Mouse (Mus musculus) fibroblast of lung, adult 2 months (primary cell): ENCODE measurements around the gene Gm21974.
A peak's percentile ranks its signal among the peaks of the same experiment; 100 is the strongest.
"Not testable (repeated sequence)": the region's sequence is repeated elsewhere in the genome, so short reads cannot be mapped to it uniquely, and the experiment has no call there.

Experiments
- DNase-seq: peaks from one replicate; pipeline ENCODE4 v3.0.0-alpha.2; 2011; ENCODE audit warnings: low read depth

Gene Gm21974

GRCm38 (mm10) chr7:127876041-127876466 lies 19.2 kb downstream of the Gm21974 start, which contains the start of gene Zfp646:
Zfp646 (plus strand) TSS chr7:127876221.
- peak; percentile 49 for DNase-seq

- DNase-seq, result peak; percentile 74
These were observed 19.6 kb downstream of the Gm21974 start for GRCm38 (mm10) chr7:127875627-127876001.

- DNase-seq, result no peak
These were observed 20.2 kb downstream of the Gm21974 start for GRCm38 (mm10) chr7:127874812-127875626.

DNA sequence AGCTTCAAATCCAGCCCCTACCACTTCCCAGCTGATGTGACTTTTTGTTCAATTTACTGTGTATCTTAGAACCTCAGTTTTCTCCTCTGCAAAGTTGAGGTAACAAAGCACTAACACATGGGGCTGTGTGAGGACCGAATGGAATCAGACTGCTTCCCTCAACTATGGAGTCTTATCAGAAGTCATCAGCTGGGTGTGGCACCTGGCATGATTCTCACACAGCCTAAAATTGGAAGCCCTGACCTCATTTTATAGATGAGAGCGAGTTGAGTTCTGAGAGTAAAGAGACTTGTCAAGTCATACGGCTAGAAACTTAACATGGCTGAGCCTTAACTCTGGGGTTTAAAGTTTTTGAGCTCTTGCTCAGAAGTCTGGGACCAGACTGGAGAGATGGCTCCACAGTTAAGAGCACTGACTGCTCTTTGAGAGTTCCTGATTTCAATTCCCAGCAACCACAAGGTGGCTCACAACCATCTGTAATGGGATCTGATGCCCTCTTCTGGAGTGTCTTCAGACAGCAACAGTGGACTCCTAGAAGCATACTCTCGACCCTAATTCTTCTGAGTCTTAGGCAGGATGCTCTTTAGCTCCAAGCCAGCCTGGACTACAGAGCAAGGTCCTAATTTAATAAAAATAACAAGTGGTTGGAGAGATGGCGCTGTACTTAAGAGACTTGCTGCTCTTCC lies 25.0 kb downstream of the Gm21974 start:
- DNase-seq, result no peak

DNA sequence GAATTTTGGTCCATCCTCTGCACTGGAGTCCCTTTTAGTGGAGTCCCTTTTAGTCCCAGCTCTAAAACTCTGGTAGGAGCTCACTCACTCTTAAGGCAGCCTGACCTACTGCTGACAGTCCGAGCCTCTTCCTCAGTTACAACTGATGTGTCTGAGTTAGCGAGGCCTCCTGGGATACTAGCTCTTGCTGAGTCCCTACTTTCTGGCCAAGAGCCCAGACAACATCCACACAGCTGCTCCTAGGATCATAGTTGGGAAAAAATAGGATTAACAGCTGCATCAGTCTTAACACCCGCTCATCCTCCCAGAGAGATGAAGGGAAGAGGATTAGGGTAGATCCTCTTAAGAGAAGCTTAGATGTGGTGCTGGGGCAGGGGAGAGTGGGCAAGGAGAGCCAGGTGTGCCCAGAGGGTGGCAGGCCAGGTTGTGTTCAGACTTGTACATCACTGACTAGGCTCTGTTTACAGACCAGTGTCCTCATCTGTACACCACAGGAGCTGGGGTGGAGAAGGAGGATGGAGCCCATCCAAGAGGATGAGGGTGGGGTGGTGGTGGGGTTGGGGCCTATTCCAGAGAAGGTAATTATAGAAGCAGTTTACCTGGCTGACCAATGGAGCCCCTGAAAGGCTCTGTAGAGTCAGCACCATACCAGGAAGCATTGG lies 26.0 kb downstream of the Gm21974 start:
- DNase-seq, result no peak

DNA sequence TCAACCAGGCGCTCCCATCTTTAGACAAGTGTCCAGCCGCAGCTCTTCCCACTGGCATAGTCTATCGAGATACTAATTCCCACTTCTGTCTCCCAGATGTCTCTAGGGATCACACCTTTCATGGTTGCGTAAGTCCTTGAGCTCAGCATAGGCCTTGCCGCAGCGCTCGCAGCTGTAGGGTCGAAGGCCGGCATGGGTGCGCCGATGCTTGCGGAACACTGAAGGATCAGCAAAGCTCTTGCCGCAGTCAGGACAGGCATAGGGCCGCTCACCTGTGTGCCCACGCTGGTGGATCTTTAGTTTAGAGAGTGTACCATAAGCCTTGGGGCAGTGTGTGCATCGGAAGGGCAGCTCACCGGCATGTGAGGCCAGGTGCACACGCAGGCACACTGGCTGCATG lies 27.6 kb downstream of the Gm21974 start:
- DNase-seq, result no peak

DNA sequence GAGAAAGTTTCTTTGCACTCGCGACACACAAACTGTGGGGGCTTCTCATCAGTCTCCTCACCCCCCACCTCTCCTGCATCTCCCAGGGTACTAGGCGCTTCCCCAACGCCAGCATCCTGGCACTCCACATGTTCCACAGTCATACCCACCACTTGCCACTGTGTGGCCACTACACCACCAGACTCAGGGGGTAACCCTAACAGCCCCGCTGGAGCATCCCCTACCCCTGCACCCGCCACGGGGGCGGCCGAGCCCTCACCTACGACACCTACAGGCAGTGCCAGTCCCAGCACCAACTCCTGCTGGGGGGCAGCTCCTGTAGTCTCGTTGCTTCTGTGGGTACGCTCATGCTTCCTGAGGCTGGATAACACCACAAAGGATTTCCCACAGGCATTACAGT lies 28.8 kb downstream of the Gm21974 start:
- DNase-seq, result no peak

GRCm38 (mm10) chr7:127858258-127858657 lies 37.0 kb downstream of the Gm21974 start:
- no peak for DNase-seq

GRCm38 (mm10) chr7:127850906-127851305 lies 44.3 kb downstream of the Gm21974 start:
- peak; percentile 46 for DNase-seq

GRCm38 (mm10) chr7:127849973-127850875 lies 45.0 kb downstream of the Gm21974 start:
- DNase-seq, result no peak

DNA sequence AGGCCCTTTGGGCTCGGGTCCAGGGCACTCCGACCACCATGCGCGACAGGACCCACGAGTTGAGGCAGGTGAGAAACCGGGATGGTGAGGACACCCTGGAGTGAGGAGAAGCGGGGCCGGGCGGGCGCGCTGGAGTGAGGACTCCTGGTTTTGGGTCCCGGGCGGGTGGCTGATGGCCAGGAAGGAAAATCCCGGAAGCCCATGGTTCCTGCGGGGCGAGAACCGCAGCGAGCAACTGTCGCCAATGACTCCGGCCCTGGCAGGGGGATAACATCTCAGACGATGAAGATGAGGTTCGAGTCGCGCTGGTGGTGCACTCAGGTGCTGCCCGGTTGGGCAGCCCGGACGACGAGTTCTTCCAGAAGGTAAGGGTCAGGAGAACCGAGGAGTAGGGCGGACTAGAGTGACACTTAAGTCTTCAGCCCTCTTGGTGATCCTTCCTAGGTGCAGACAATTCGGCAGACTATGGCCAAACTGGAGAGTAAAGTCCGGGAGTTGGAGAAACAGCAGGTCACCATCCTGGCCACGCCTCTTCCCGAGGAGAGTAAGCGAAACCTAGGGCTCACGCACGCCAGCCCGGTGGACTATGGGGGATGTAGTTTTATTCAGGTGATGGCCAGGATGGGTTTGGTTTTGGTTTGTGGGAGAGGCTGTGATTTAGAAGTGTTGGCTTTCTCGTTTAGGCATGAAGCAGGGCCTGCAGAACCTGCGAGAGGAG lies 53.1 kb downstream of the Gm21974 start:
- peak; percentile 58 for DNase-seq

DNA sequence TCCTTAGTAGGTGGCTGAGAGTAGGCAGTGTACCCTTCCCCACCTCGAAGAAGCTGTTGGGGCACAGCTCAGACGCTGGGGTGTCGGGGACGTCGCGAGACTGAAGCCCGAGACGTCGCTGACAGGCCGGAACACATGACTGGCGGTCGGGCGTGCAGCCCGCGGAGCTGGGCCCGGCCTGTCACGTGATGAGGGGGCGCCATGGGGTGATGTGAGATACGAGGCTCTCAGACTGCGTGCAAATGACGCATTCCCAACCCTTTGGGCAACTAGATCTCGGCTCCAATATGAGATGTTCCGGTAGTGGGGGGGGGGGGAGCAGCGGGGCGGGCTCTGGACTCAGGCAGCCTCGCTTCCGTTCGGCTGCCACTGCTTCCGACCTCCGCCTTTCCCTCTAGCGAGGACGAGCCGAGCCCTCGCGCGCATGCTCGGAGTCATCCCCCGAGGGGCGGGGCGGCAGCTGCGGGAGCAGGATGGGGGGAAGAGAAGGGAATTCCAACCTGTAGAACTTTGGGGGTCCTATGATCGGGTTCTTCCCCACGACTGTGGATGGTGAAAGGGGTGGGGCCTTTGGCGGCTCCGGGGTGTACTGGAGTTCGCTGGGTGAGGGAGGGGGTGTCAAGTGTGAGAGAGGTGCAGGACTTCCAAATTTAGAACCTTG lies 53.8 kb downstream of the Gm21974 start:
- DNase-seq, result peak; percentile 92

- DNase-seq, result no peak
These were observed 54.4 kb downstream of the Gm21974 start for GRCm38 (mm10) chr7:127840886-127841285.

GRCm38 (mm10) chr7:127840031-127840430 lies 55.2 kb downstream of the Gm21974 start:
- DNase-seq, result not testable (repeated sequence)

DNA sequence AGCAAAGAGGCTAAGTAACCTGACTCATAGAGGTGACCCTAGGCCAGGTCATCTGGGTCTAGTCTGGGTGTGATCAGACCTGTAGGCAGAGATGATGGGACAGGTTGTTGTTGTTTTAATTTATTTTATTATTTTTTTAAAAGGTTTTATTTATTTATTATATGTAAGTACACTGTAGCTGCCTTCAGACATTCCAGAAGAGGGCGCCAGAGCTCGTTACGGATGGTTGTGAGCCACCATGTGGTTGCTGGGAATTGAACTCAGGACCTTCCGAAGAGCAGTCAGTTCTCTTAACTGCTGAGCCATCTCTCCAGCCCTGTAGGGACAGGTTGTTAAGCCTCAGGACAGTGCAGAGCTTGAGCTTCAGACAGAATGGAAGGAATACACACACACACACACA lies 57.4 kb downstream of the Gm21974 start:
- DNase-seq, result not testable (repeated sequence)

- DNase-seq, result no peak
These were observed 57.8 kb downstream of the Gm21974 start for GRCm38 (mm10) chr7:127837473-127837872.
